Mouse (Mus musculus): ENCODE data around the gene Inpp5a. TPM values are rescaled to one million over a fixed set of nuclear protein-coding genes. Genes with fewer than 3 reads are reported as not detected.

The Inpp5a gene
- polyA plus RNA-seq, 1 experiment from 2014 or later, result 22.4 TPM

GRCm38 (mm10) chr7:139399977-139400685, 11.2 kb downstream of the Inpp5a start:
- ATAC-seq (replicated peaks; ENCODE audit: low FRiP score) (no peak), DNase-seq (ENCODE audit: low spot score) (no peak)
- H3K4me1 ChIP-seq (replicated peaks; ENCODE audit: control insufficient read depth, insufficient read depth, low read length), result 0 out of 2 replicates have a peak, but pooled peaks cover 2% of the 10 kb centered on the region
- H3K4me2 ChIP-seq (ENCODE audit: low read depth, low read length, severe bottlenecking), result no peak overlapping the region
- 92% methylated on average over 11 of the region's 11 CpGs for WGBS
- no peaks in the 10 kb centered on the region for H3K36me3 ChIP-seq (ENCODE audit: control insufficient read depth, insufficient read depth, low read length)
- no peak overlapping the region for H3K4me3 ChIP-seq (ENCODE audit: low read depth, low read length)
- no peak overlapping the region for H3K9ac ChIP-seq (ENCODE audit: low read length)
- H3K9me3 ChIP-seq (ENCODE audit: control insufficient read depth, low read length), result no peaks in the 10 kb centered on the region
- H3K27me3 ChIP-seq (ENCODE audit: control insufficient read depth, insufficient read depth, low read length), result no peaks in the 10 kb centered on the region
- H3K27ac ChIP-seq (ENCODE audit: low read depth, low read length), result no peak overlapping the region

GRCm38 (mm10) chr7:139400926-139401325, 12.0 kb downstream of the Inpp5a start:
- no peak for ATAC-seq (replicated peaks; ENCODE audit: low FRiP score)
- DNase-seq (ENCODE audit: low spot score), result no peak
- Histone ChIP-seq H3K4me3 (ENCODE audit: low read depth, low read length) (no peak overlapping the region), H3K36me3 (ENCODE audit: control insufficient read depth, insufficient read depth, low read length) (no peaks in the 10 kb centered on the region), H3K9ac (ENCODE audit: low read length) (no peak overlapping the region), H3K27ac (ENCODE audit: low read depth, low read length) (no peak overlapping the region), H3K4me1 (replicated peaks; ENCODE audit: control insufficient read depth, insufficient read depth, low read length) (0 out of 2 replicates have a peak, but pooled peaks cover 2% of the 10 kb centered on the region), H3K27me3 (ENCODE audit: control insufficient read depth, insufficient read depth, low read length) (no peaks in the 10 kb centered on the region), H3K4me2 (ENCODE audit: low read depth, low read length, severe bottlenecking) (no peak overlapping the region), H3K9me3 (ENCODE audit: control insufficient read depth, low read length) (no peaks in the 10 kb centered on the region)
- WGBS, result 86% methylated on average over 3 of the region's 3 CpGs

- Histone ChIP-seq H3K4me1 (replicated peaks; ENCODE audit: control insufficient read depth, insufficient read depth, low read length) (0 out of 2 replicates have a peak, but pooled peaks cover 2% of the 10 kb centered on the region), H3K36me3 (ENCODE audit: control insufficient read depth, insufficient read depth, low read length) (no peaks in the 10 kb centered on the region), H3K27me3 (ENCODE audit: control insufficient read depth, insufficient read depth, low read length) (no peaks in the 10 kb centered on the region), H3K4me3 (ENCODE audit: low read depth, low read length) (no peak overlapping the region), H3K4me2 (ENCODE audit: low read depth, low read length, severe bottlenecking) (no peak overlapping the region), H3K27ac (ENCODE audit: low read depth, low read length) (no peak overlapping the region), H3K9me3 (ENCODE audit: control insufficient read depth, low read length) (no peaks in the 10 kb centered on the region), H3K9ac (ENCODE audit: low read length) (no peak overlapping the region)
- ATAC-seq (replicated peaks; ENCODE audit: low FRiP score) (no peak), DNase-seq (ENCODE audit: low spot score) (no peak)
- WGBS, result 89% methylated on average over 8 of the region's 8 CpGs
Observed at GRCm38 (mm10) chr7:139401791-139402190, 12.9 kb downstream of the Inpp5a start.

- WGBS, result 92% methylated on average over 4 of the region's 4 CpGs
- H3K27me3 ChIP-seq (ENCODE audit: control insufficient read depth, insufficient read depth, low read length), result no peaks in the 10 kb centered on the region
- no peaks in the 10 kb centered on the region for H3K9me3 ChIP-seq (ENCODE audit: control insufficient read depth, low read length)
- no peak overlapping the region for H3K9ac ChIP-seq (ENCODE audit: low read length)
- H3K4me3 ChIP-seq (ENCODE audit: low read depth, low read length), result no peak overlapping the region
- no peaks in the 10 kb centered on the region for H3K36me3 ChIP-seq (ENCODE audit: control insufficient read depth, insufficient read depth, low read length)
- DNase-seq (ENCODE audit: low spot score) (no peak), ATAC-seq (replicated peaks; ENCODE audit: low FRiP score) (no peak)
- no peak overlapping the region for H3K27ac ChIP-seq (ENCODE audit: low read depth, low read length)
- H3K4me2 ChIP-seq (ENCODE audit: low read depth, low read length, severe bottlenecking), result no peak overlapping the region
- 0 out of 2 replicates have a peak, but pooled peaks cover 2% of the 10 kb centered on the region for H3K4me1 ChIP-seq (replicated peaks; ENCODE audit: control insufficient read depth, insufficient read depth, low read length)
Observed at GRCm38 (mm10) chr7:139402721-139403120, 13.8 kb downstream of the Inpp5a start.

GRCm38 (mm10) chr7:139406581-139406980, 17.7 kb downstream of the Inpp5a start:
- Histone ChIP-seq H3K9ac (ENCODE audit: low read length) (no peak overlapping the region), H3K4me2 (ENCODE audit: low read depth, low read length, severe bottlenecking) (no peak overlapping the region), H3K9me3 (ENCODE audit: control insufficient read depth, low read length) (no peaks in the 10 kb centered on the region), H3K4me1 (replicated peaks; ENCODE audit: control insufficient read depth, insufficient read depth, low read length) (0 out of 2 replicates have a peak, but pooled peaks cover 2% of the 10 kb centered on the region), H3K36me3 (ENCODE audit: control insufficient read depth, insufficient read depth, low read length) (no peaks in the 10 kb centered on the region), H3K27ac (ENCODE audit: low read depth, low read length) (no peak overlapping the region), H3K4me3 (ENCODE audit: low read depth, low read length) (no peak overlapping the region), H3K27me3 (ENCODE audit: control insufficient read depth, insufficient read depth, low read length) (no peaks in the 10 kb centered on the region)
- ATAC-seq (replicated peaks; ENCODE audit: low FRiP score) (no peak), DNase-seq (ENCODE audit: low spot score) (no peak)
- 91% methylated on average over 2 of the region's 2 CpGs for WGBS

GRCm38 (mm10) chr7:139407966-139408365, 19.1 kb downstream of the Inpp5a start:
- Histone ChIP-seq H3K27me3 (ENCODE audit: control insufficient read depth, insufficient read depth, low read length) (no peaks in the 10 kb centered on the region), H3K36me3 (ENCODE audit: control insufficient read depth, insufficient read depth, low read length) (no peaks in the 10 kb centered on the region), H3K4me2 (ENCODE audit: low read depth, low read length, severe bottlenecking) (no peak overlapping the region), H3K4me3 (ENCODE audit: low read depth, low read length) (no peak overlapping the region), H3K9ac (ENCODE audit: low read length) (no peak overlapping the region), H3K4me1 (replicated peaks; ENCODE audit: control insufficient read depth, insufficient read depth, low read length) (no peaks in the 10 kb centered on the region), H3K27ac (ENCODE audit: low read depth, low read length) (no peak overlapping the region), H3K9me3 (ENCODE audit: control insufficient read depth, low read length) (no peaks in the 10 kb centered on the region)
- DNase-seq (ENCODE audit: low spot score) (no peak), ATAC-seq (replicated peaks; ENCODE audit: low FRiP score) (no peak)

- DNase-seq (ENCODE audit: low spot score), result no peak
- Histone ChIP-seq H3K27ac (ENCODE audit: low read depth, low read length) (no peak overlapping the region), H3K27me3 (ENCODE audit: control insufficient read depth, insufficient read depth, low read length) (no peaks in the 10 kb centered on the region), H3K9ac (ENCODE audit: low read length) (no peak overlapping the region), H3K4me3 (ENCODE audit: low read depth, low read length) (no peak overlapping the region), H3K4me1 (replicated peaks; ENCODE audit: control insufficient read depth, insufficient read depth, low read length) (no peaks in the 10 kb centered on the region), H3K9me3 (ENCODE audit: control insufficient read depth, low read length) (no peaks in the 10 kb centered on the region), H3K4me2 (ENCODE audit: low read depth, low read length, severe bottlenecking) (no peak overlapping the region), H3K36me3 (ENCODE audit: control insufficient read depth, insufficient read depth, low read length) (no peaks in the 10 kb centered on the region)
- no peak for ATAC-seq (replicated peaks; ENCODE audit: low FRiP score)
- WGBS, result 86% methylated on average over 5 of the region's 5 CpGs
Observed at GRCm38 (mm10) chr7:139409903-139410302, 21.0 kb downstream of the Inpp5a start.

GRCm38 (mm10) chr7:139412223-139412950, 23.5 kb downstream of the Inpp5a start:
- H3K4me1 ChIP-seq (replicated peaks; ENCODE audit: control insufficient read depth, insufficient read depth, low read length), result no peaks in the 10 kb centered on the region
- H3K27ac ChIP-seq (ENCODE audit: low read depth, low read length), result no peak overlapping the region
- no peak overlapping the region for H3K4me3 ChIP-seq (ENCODE audit: low read depth, low read length)
- no peak overlapping the region for H3K4me2 ChIP-seq (ENCODE audit: low read depth, low read length, severe bottlenecking)
- no peaks in the 10 kb centered on the region for H3K9me3 ChIP-seq (ENCODE audit: control insufficient read depth, low read length)
- H3K9ac ChIP-seq (ENCODE audit: low read length), result no peak overlapping the region
- no peak for DNase-seq (ENCODE audit: low spot score)
- 64% methylated on average over 8 of the region's 8 CpGs for WGBS
- no peaks in the 10 kb centered on the region for H3K27me3 ChIP-seq (ENCODE audit: control insufficient read depth, insufficient read depth, low read length)
- H3K36me3 ChIP-seq (ENCODE audit: control insufficient read depth, insufficient read depth, low read length), result no peaks in the 10 kb centered on the region
- ATAC-seq (replicated peaks; ENCODE audit: low FRiP score), result no peak

Data from forebrain, embryonic 11.5 days (tissue).